ENCODE assay signal across 27 mouse cellular contexts in the genomic region with DNA sequence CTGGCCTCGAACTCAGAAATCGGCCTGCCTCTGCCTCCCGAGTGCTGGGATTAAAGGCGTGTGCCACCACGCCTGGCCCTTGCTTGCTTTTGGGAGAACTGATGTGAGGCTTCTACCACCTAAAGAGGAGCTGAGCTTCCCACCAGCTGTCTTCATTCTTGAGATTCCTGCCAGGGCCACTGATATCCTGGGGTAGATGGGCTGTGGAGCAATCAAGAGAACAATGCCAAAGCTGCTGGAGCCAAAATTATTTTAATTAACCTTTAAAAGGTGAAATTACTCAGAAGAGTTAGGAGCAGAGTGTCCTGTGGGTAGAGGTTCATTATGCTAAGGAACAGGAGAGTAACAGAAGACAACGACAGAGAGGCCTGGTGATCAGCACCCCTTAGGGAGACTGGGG.
"Had no signal": no experiment of that assay in that cellular context is flagged by ENCODE, and none has a peak within 500 bp of the region (broad histone marks: within the 10 kb centered on the region; RNA-seq: fewer than 3 reads in every experiment).

No protein-coding gene starts in this region.

- H3K9ac ChIP-seq: heart, embryonic 12.5 days; hindbrain, embryonic 13.5 days; hindbrain, embryonic 15.5 days; limb, embryonic 12.5 days; liver, embryonic 13.5 days; liver, embryonic 15.5 days; liver, postnatal 0 days had no signal

- H3K4me1 ChIP-seq: hindbrain, embryonic 13.5 days; hindbrain, embryonic 15.5 days had no signal

- H3K9me3 ChIP-seq: heart, embryonic 10.5 days; heart, embryonic 12.5 days; hindbrain, embryonic 10.5 days; hindbrain, embryonic 13.5 days; hindbrain, embryonic 15.5 days; limb, embryonic 10.5 days; limb, embryonic 12.5 days; liver, embryonic 13.5 days; liver, embryonic 15.5 days had no signal

- H3K27ac ChIP-seq: gastrocnemius, adult 2 months; heart, embryonic 10.5 days; hindbrain, embryonic 10.5 days; hindbrain, embryonic 13.5 days; hindbrain, embryonic 15.5 days; hindbrain, postnatal 0 days; left cerebral cortex, adult 2 months; limb, embryonic 10.5 days; limb, embryonic 12.5 days; liver, embryonic 13.5 days; liver, embryonic 15.5 days had no signal

- H3K4me3 ChIP-seq: gastrocnemius, adult 2 months; heart, embryonic 10.5 days; heart, embryonic 12.5 days; hindbrain, embryonic 10.5 days; hindbrain, embryonic 13.5 days; hindbrain, embryonic 15.5 days; left cerebral cortex, adult 2 months; limb, embryonic 10.5 days; limb, embryonic 12.5 days; liver, embryonic 13.5 days; liver, embryonic 15.5 days had no signal

- H3K4me2 ChIP-seq: heart, embryonic 12.5 days; hindbrain, embryonic 13.5 days; hindbrain, embryonic 15.5 days; limb, embryonic 12.5 days; liver, embryonic 11.5 days; liver, embryonic 13.5 days; liver, embryonic 15.5 days had no signal

- DNase-seq: gastrocnemius, adult 2 months; gastrocnemius, postnatal 10 days; gastrocnemius, postnatal 25 days; heart, adult 18-20 months; heart, postnatal 10 days; heart, postnatal 4 days; kidney, adult 11 months; kidney, adult 2 months; kidney, adult 9 months; kidney, postnatal 10 days; kidney, postnatal 25 days; kidney, postnatal 4 days; liver; liver, embryonic 13.5 days; liver, postnatal 0 days had no signal

- H3K27me3 ChIP-seq: heart, embryonic 12.5 days; hindbrain, embryonic 13.5 days; hindbrain, embryonic 15.5 days; limb, embryonic 12.5 days; liver, embryonic 13.5 days; liver, embryonic 15.5 days had no signal

- ATAC-seq: hindbrain, postnatal 0 days; intestine, embryonic 16.5 days; liver, postnatal 0 days had no signal
